Mouse (Mus musculus) layer of hippocampus, adult 9-11 months (tissue): ENCODE results near the gene Gcc2.
A peak's percentile ranks its signal among the peaks of the same experiment; 100 is the strongest.
"Not testable (repeated sequence)": the region's sequence is repeated elsewhere in the genome, so short reads cannot be mapped to it uniquely, and the experiment has no call there.

Experiments used
- DNase-seq: peaks from one replicate; pipeline ENCODE4 v3.0.0; 2022

Gene Gcc2

DNA sequence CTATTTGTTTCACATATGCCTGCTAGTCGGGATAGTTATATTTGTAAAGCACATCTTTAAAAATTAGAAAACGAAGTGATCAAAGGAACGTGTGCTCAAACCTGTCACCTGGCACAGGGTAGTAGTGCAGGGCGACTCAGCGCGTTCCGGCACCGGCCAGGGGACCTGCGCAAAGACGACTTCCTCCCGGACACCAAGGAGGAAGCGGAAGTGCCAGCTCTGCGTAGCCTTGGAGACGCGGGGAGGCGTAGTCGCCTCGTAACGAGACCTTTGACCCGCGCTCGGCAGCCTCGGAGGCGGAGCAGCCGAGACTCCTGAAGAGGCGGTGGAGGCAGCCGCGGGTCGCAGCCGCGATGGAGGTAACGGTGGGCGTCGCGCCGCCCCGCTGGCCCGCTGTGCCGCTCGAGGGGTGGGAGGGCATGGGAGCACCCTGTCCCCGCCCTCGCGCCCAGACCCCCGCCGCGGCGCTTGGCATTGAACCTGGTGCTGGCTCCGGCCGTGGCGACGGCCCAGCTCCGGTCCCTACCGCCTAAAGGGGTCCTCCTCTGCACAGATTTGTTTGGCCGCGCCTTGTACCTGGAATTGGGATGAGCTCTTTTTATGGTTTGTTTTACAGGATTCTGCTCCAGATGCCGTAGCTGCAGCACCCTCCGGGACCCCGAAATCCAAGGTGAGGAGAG lies at the start of gene Gcc2:
TSS of gene Gcc2 (plus strand) at position 285 of the 680 bp plus-strand sequence.
- peak; percentile 95 for DNase-seq

DNA sequence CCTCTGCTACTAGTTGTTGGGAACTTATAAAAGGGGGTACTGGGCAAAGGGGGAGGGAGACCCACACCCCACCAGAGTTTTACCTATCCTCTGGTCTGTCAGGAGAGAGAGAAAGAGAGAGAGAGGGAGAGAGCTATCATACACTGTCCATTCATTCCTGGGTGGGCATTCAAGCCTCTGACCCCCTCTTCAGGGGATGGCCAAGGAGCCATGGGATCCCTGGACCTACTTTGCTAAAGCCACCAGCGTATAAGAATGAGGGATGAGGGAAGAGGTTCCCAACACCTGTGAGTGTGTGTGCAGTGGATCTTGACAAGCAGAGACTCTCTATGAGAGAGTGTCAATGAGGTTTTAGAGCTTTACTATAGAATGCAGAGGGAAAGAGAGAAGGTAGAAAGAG lies 49.3 kb upstream of the Gcc2 start:
- DNase-seq, result no peak

DNA sequence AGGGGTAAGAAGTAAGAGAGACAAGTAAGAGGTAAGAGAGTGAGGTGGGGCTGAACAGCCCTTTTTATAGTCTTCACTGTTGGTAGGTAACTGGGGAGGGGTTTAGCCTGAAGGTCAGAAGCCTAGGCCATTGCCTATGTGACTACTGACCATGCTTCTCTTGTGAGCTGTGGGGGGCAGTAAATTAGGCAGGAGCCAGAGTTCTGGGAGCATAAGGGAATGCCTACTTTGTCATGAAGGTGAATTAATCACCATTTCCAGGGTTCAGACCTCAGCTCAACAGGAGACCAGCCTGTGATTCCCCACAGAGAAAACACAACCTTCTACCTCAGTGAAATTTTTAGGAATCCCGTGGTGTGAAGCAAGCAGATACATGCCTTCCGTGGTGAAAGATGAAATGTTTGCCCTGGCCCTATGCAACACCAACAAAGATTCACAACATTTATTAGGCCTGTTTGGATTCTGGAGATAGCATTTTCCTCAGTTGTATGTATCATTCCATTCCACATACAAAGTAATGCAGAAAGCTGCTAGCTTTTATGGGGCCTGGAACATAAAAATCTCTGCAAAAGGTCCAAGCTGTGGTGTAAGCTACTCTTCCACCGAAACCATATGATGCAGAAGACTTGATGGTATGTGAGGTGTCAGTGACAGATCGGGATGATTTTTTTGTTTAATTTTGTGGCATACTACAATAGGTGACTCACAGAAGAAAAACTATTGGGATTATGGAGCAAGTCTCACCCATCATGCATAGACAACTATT lies 48.5 kb upstream of the Gcc2 start:
- no peak for DNase-seq

- no peak for DNase-seq
Observed at GRCm38 (mm10) chr10:58209710-58210467, 45.4 kb upstream of the Gcc2 start.

DNA sequence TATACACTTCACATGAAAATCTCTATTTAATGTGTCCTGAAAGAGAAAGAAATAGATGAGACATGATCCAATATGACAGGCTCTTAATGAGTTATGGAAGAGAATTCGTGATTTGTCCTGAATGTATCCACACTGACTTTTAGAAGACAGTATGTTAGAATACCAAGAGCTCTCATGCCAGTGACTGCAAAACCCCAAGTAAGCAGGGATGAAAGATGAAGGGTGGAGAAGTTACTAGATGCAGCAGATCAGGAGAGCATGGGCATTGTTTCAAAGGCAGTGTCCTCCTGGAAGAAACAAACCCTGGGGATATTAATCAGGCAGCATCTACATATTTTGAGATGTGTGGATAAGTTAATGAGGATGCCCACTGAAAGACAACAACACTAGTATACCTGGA lies 44.8 kb upstream of the Gcc2 start:
- no peak for DNase-seq

DNA sequence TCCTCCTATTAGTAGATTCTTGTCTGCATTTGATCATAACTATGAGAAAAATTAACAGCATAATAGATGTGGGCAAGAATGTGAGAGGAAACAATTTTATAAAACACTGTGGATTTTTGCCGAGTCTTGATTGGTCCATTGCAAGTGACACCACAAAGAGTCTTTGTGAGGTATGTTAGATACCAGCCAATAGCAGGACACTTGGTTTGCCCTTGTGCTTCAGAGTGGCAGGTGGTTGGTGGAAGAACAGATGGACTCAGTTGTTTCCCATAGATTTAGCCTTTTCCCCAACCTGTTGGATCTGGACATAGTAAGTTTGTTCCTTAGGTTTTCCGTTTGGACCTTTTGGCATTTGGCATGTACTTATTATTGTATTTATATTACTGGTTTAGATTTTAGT lies 44.1 kb upstream of the Gcc2 start:
- DNase-seq, result no peak

DNA sequence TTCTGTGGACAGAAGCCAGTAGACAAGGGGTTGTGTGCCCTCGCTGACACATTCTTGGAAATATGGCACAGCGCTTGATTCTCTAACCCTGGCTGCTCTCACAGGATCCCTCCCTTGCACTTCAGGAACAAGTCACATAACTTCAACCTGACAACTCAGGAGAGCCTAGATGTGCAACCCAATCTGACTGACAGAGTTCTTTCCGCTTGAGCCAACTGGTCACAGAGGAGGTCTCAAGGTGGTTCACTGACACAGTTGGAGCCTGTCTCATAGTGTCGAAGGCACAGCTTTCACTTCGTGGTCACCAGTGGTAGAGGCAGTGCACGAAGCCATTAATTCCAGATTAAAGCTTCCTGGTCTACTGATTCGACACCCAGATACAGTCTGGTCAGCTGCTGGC lies 43.1 kb upstream of the Gcc2 start:
- DNase-seq, result no peak

DNA sequence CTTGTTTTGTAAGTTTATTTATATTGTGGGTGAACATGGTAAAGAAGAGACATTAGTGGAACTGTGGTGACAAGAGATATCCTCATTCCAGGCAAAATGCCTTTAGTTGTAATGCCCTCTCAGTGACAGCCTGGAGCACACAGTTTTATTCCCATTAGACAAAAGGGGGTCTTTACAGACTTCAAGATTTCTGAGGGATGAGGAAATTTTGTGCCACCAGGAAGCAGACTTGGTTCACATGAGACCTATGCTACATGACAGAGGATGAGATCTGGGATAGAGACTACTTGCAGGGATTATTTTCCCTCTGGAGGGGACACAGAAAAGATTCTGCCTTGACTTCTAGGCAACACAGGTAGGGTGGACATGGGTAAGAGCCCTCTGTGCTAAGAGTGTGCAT lies 40.8 kb upstream of the Gcc2 start:
- DNase-seq, result no peak

- DNase-seq, result no peak
Observed at GRCm38 (mm10) chr10:58214934-58215333, 40.4 kb upstream of the Gcc2 start.

DNA sequence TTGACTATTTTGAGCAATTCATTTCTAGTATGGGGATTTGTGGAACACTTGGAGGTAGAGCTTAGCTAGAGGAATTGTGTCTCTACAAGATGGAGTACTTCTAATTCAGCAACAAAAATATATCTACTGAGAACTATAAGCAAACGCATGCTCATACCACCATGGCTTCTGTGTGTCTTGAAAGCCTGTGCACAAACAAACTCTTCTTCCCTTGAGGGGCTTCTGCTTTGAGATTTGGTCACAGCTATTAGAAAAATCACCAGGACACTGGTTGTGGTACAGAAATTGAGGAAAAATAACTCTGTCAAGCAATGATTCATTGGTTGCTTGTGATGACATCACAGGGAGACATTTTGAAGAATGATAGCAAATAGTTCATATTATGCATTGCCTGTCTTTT lies 39.9 kb upstream of the Gcc2 start:
- no peak for DNase-seq

DNA sequence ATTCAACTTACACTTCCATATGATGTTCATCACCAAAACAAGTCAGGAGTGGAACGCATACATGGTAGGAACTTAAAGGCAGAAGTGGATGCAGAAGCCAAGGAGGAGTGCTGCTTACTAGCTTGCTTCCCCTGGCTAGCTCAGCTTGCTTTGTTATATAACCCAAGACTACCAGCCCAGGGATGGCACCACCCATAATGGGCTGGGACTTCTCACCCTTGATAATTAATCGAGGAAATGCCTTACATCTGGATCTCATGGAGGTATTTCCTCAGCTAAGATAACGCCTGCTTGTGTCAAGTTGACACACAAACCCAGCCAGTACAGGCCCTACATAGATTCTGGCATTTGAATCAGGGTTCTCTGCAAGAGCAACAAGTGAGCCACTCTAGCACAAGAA lies 37.9 kb upstream of the Gcc2 start:
- DNase-seq, result no peak

GRCm38 (mm10) chr10:58220726-58221125 lies 34.6 kb upstream of the Gcc2 start:
- no peak for DNase-seq

- DNase-seq, result not testable (repeated sequence)
Observed at GRCm38 (mm10) chr10:58221571-58221970, 33.7 kb upstream of the Gcc2 start.

DNA sequence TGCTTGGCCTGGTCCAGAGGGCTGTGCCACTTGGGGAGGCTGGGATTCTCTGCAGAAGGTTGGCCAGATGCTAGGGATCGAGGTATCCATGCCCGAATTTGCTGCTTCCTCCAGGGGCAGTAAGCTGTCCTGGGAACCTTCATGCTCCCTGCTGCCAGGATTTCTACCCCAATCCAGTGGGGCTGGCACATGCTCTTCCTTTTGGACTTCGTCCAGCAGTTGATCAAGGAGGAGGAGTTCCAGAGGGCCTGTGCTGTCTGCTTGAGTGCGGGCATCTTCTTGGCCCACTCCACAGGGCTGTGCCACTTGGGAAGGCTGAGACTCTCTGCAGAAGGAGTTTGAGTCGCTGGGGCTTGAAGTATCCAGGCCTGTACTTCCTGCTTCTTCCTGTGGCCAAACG lies 32.1 kb upstream of the Gcc2 start:
- not testable (repeated sequence) for DNase-seq

DNA sequence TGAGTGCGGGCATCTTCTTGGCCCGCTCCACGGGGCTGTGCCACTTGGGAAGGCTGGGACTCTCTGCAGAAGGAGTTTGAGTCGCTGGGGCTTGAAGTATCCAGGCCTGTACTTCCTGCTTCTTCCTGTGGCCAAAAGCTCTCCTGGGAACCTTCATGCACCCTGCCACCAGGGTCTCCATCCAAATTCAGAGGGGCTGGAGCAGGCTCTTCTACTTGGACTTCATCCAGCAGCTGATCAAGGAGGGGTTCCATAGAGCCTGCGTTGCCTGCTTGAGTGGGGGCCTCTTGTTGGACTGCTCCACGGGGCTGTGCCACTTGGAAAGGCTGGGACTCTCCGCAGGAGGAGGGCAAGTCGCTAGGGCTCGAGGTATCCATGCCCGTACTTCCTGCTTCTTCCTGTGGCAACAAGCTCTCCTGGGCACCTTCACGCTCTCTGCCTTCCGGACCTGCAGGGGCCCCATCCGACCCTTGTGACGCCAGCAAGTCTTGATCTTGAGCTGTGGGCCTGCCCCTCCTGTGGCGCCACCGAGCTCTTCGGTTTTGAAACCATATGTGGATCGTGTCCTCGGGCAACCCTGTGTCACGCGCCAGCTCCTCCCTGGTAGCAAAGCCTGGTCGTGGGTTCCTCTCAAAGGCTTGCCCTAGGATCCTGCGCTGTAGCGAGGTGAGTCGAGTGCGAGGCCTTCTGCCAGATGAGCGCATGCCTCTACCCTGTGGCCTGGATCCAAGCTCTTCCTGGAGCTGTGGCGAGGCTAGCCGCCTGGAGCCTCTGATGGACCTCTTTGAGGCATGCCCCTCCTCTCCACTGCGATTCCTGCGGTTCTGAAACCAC lies 31.1 kb upstream of the Gcc2 start:
- peak; percentile 76 for DNase-seq

DNA sequence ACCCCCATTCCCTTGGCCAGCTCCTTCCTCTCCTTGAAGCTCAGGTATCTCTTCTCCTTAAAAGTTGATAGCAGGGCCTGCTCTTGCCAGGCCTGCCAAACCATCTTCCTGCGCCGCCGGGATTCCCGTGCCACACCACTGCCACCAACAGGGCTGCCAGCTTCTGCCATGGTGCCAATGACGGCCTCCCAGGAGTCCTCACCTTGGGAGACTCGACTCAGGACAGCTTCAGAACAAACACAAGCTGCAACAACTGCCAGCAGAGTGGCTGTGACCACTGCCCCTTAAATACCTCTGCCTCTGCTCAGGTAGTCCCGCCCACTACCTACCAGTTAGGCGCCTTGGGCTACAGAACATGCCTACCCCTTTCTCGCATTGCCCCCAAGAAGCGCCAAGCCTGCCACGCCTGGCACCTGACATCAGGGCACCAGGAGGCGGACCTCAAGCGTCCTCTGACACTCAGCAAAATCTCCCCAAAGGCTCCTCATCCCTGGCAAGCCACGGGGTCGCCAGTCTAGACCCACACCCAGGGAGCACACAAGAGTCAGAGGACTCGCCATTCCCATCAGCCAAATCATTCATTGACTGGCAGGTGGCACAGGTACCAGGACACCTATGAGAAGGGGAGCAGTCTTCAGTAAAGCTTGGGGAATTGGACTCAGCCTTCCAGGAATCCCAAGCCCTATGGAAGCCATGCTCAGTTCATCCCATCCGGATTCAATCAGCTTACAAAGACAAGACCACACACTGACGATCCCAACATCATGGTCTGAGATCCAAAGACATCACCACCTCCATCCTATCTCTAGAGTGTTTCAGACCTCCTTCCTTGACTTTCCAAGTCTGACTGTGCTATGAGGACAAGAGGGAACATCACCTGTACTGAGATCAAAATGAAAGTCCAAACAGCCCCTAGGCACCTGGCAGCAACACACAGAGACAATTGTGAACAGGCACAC lies 30.2 kb upstream of the Gcc2 start, which contains the start of gene AW822073:
TSS of gene AW822073 (minus strand) at position 104 of the 959 bp plus-strand sequence.
- DNase-seq, result not testable (repeated sequence)

DNA sequence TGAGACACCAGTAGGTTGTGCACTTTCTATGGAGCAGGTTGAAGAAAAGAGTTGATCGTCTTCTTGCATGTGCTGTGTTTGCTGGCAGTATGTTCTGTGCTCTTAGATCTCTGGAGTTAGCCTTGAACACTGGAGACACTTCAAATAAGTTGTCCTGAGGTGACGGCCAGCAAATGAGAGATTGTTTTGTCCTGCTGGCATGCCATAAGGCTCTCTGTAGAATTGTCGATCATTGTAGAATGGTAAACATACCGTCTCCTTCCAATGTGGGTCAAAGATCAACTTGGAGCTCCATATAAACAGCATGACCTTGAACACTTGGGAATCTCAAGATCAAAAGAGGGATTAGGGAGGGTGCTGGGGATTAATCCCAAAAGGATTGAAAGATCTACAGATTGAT lies 28.9 kb upstream of the Gcc2 start:
- not testable (repeated sequence) for DNase-seq

GRCm38 (mm10) chr10:58227798-58228197 lies 27.5 kb upstream of the Gcc2 start:
- DNase-seq, result not testable (repeated sequence)

DNA sequence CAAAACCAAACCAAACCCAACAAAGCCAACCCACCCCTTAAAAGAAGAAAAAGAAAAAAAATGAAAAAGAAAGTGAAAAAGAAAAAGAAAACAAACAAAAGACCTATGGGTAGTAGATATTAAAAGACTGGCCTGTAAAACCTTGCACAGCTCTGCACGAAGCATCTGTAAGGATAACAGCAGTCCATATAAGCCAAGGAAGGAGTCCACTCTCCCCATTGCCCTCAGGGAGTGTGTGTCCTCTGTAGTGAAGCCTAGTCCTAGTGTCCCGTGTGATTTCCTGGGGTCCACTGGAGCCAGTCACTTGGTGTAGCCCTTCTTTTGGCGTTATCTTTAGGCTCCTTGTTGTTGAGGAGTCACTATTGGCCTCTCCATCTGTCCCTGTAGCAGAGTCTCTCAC lies 25.3 kb upstream of the Gcc2 start:
- not testable (repeated sequence) for DNase-seq

GRCm38 (mm10) chr10:58231088-58231487 lies 24.2 kb upstream of the Gcc2 start:
- DNase-seq, result not testable (repeated sequence)
